Mouse (Mus musculus) monocyte, adult 5-6 weeks (primary cell): Measurements from ENCODE around the gene Vamp5. TPM values are rescaled to one million over a fixed set of nuclear protein-coding genes. Genes with fewer than 3 reads are reported as not detected.

Experiments
- total RNA-seq: library from RNA; stranded (forward); fragments of 200-1000, 200-491, 200-594 nt; gene quantifications from 3 replicates; pipeline ENCODE4 v1.2.3, GENCODE M21; 2017

Vamp5 gene
- total RNA-seq, 1 experiment from 2014 or later, result 20.9 TPM

Other genes starting within 250 kb of the Vamp5 start
- gene Atoh8, start 144.9 kb downstream of the Vamp5 start, total RNA-seq, result 0.49 TPM in 1 of 3 replicates, not detected in the others
- not detected in 3 replicates for gene Sftpb, start 75.9 kb downstream of the Vamp5 start, total RNA-seq
- gene Usp39, start 35.3 kb downstream of the Vamp5 start, total RNA-seq, result 22.6 to 41.7 TPM (median 35.3 TPM) in 3 replicates
- gene 0610030E20Rik, start 33.2 kb downstream of the Vamp5 start, total RNA-seq, result 14.0 to 33.3 TPM (median 20.1 TPM) in 3 replicates
- 1.4 to 2.3 TPM in 2 of 3 replicates, not detected in the other for gene Tmem150a, start 25.0 kb downstream of the Vamp5 start, total RNA-seq
- 51.8 to 77.7 TPM (median 56.1 TPM) in 3 replicates for gene Rnf181, start 13.5 kb downstream of the Vamp5 start, total RNA-seq
- gene Vamp8, start 10.2 kb upstream of the Vamp5 start, total RNA-seq, result 202 to 246 TPM (median 207 TPM) in 3 replicates
- 10.1 to 13.9 TPM (median 11.1 TPM) in 3 replicates for gene Ggcx, start 33.8 kb upstream of the Vamp5 start, total RNA-seq
- 122 to 186 TPM (median 164 TPM) in 3 replicates for gene Mat2a, start 59.1 kb upstream of the Vamp5 start, total RNA-seq
- 0.75 TPM in 1 of 3 replicates, not detected in the others for gene Sh2d6, start 141.2 kb upstream of the Vamp5 start, total RNA-seq
- 54.4 to 71.6 TPM (median 54.8 TPM) in 3 replicates for gene Capg, start 163.9 kb upstream of the Vamp5 start, total RNA-seq
- 7.6 to 8.8 TPM (median 8.0 TPM) in 3 replicates for gene Elmod3, start 217.9 kb upstream of the Vamp5 start, total RNA-seq
- 2.9 to 10.9 TPM (median 6.6 TPM) in 3 replicates for gene Retsat, start 218.0 kb upstream of the Vamp5 start, total RNA-seq
- 123 to 195 TPM (median 136 TPM) in 3 replicates for gene Tgoln1, start 236.5 kb upstream of the Vamp5 start, total RNA-seq